Mouse (Mus musculus): ENCODE measurements around the gene Srebf2. TPM values are rescaled to one million over a fixed set of nuclear protein-coding genes. Genes with fewer than 3 reads are reported as not detected.

Gene Srebf2
- polyA plus RNA-seq, 1 experiment from 2014 or later, result 155 TPM

DNA sequence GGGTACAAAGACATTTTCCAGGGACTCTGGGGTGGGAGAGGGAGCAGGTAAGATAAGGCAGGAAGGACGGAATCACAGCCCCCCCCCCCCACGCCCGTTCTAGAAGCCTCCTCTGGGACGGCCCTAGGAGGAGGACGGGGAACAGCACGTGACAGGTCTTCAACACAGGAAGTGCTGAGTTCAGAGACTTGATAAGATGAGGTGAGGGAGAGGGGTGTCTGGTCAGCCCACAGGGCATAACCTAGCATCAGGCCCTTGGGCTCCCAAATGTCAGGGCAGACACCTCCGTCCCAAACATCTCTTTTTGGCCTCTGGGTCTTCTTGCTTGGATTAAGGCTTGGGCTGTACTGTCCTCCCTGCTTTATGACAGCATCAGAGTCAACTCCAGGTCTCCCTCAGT is 76.3 kb downstream of the Srebf2 start:
- no peak overlapping the region for H3K9ac ChIP-seq
- H3K4me2 ChIP-seq, result no peak overlapping the region
- no peak overlapping the region for H3K27ac ChIP-seq
- no peak for ATAC-seq (ENCODE audit: insufficient number of reproducible peaks, low FRiP score, low TSS enrichment, low read depth)
- WGBS, result 31% methylated on average over 7 of the region's 7 CpGs
- H3K9me3 ChIP-seq, result no peaks in the 10 kb centered on the region
- peaks cover 37% of the 10 kb centered on the region for H3K27me3 ChIP-seq
- no peak overlapping the region for H3K4me3 ChIP-seq
- peaks cover 13% of the 10 kb centered on the region for H3K4me1 ChIP-seq
- no peaks in the 10 kb centered on the region for H3K36me3 ChIP-seq

DNA sequence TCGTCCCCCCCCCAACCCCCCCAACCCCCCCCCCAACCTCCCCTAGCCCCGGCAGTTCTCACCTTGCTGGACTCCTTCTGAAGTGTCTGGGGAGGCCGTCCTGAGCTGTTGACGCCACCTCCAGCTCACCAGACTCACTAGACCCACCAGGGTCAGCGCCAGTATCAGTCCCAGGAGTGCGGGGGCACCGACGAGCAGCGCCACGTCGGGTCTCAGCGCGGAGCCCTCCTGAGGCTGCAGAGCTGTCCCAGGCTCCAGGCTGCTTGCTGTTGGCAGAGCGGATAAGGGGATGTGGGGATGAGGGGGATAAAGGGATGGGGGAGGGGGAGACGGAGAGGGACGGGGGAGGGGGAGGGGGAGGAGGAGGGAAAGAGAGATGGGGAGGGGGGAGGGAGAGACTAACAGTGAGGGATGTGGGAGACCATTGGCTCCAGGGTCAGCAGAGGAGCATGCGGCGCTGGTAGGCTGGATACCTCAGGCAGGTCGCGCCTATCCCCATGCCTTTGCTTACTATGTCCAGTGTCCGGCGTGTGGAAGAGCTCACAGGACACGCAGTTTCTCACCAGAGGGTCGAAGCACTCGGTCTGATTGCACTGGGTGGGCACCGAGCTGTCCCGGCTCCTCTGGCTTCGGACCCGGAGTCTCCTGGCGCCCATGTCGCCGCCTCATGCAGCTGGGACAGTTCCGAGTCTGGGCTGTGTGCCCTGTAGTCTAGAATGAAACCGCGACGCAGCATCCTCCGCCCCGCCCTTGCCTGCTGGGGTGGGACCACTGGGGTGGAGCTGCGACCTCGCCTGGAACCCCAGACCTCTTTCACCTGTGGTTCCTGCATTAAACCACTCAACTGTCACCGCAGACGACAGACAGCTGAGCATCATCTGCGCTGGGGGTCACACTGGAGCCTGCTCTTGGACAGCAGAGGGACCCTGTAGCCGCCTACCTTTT is 76.9 kb downstream of the Srebf2 start, which contains the start of gene Tnfrsf13c:
Gene Tnfrsf13c (minus strand): TSS at position 713 of the 945 bp plus-strand sequence.
- 1% methylated on average over 39 of the region's 44 CpGs for WGBS
- Histone ChIP-seq H3K9ac (peak within 1 kb of the TSS; percentile 18; the same call in 1 of the 2 replicates), H3K9me3 (no peaks in the 10 kb centered on the region), H3K4me3 (peak within 1 kb of the TSS; percentile 32), H3K27me3 (peaks cover 37% of the 10 kb centered on the region), H3K36me3 (no peaks in the 10 kb centered on the region), H3K27ac (no peak within 1 kb of the TSS), H3K4me2 (peak within 1 kb of the TSS; percentile 57), H3K4me1 (peaks cover 13% of the 10 kb centered on the region)
- no peak for ATAC-seq (ENCODE audit: insufficient number of reproducible peaks, low FRiP score, low TSS enrichment, low read depth)

DNA sequence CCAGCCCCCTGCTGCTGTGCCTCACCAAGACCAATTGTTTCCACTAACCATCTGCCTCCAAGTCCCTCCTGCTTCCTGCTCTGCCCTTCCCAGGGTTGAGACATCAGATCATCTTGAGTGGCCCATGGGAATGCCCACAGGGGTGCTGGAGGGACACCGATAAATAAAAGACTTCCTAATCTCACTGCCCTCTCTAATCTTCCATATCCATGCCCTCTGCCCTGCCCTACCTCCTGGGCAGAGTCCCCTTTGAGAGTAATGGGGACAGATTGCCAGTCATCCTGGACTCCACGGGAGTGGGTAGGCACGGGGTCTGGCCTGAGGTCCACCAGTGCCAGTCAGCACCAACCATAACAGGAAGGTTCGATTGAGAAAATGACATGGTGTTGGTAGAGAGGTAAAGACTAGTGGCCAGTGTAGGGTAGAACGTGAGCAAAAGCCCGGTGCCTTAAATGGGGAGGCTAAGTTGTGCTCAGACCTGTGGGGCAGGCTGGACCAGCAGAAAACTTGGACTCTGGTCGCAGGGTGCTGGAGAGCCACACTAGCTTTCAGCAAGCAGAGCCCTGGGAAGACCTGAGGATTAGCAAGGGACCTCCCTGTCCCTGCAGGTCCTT is 77.7 kb downstream of the Srebf2 start:
- Histone ChIP-seq H3K9ac (no peak overlapping the region), H3K9me3 (no peaks in the 10 kb centered on the region), H3K27ac (no peak overlapping the region), H3K4me2 (peak overlapping the region; percentile 57), H3K36me3 (no peaks in the 10 kb centered on the region), H3K4me1 (peaks cover 13% of the 10 kb centered on the region), H3K4me3 (peak overlapping the region; percentile 32), H3K27me3 (peaks cover 37% of the 10 kb centered on the region)
- 37% methylated on average over 7 of the region's 7 CpGs for WGBS
- ATAC-seq (ENCODE audit: insufficient number of reproducible peaks, low FRiP score, low TSS enrichment, low read depth), result no peak

DNA sequence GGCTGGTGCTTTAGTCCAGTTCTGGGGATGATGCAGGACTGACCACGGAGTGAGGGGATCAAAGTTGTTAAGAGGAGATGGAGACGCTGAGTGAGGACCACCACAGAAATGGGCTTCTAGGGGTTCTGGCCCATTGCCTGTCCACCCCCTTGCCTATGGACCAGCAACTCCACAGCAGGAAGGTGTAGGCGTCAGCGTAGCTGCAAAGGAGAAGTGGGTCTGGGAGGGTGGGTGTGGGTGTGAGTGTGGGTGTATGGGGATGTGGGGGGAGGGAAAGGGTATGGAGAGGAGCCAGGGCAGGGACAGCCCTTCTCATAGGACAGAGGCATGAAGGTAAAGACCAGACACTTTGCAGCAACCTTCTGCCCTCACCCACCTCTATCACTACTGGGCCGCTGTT is 78.8 kb downstream of the Srebf2 start:
- Histone ChIP-seq H3K9me3 (no peaks in the 10 kb centered on the region), H3K36me3 (no peaks in the 10 kb centered on the region), H3K27me3 (peaks cover 33% of the 10 kb centered on the region), H3K4me3 (no peak overlapping the region), H3K9ac (no peak overlapping the region), H3K4me2 (no peak overlapping the region), H3K4me1 (peaks cover 13% of the 10 kb centered on the region), H3K27ac (no peak overlapping the region)
- no peak for ATAC-seq (ENCODE audit: insufficient number of reproducible peaks, low FRiP score, low TSS enrichment, low read depth)
- WGBS, result 81% methylated on average over 5 of the region's 5 CpGs

GRCm38 (mm10) chr15:82229542-82230045 is 82.6 kb downstream of the Srebf2 start:
- Histone ChIP-seq H3K9ac (no peak overlapping the region), H3K27me3 (peaks cover 11% of the 10 kb centered on the region), H3K4me3 (no peak overlapping the region), H3K4me1 (peaks cover 7% of the 10 kb centered on the region; the same call in 1 of the 2 replicates), H3K9me3 (no peaks in the 10 kb centered on the region), H3K4me2 (no peak overlapping the region), H3K27ac (no peak overlapping the region), H3K36me3 (0 out of 2 replicates have a peak, but pooled peaks cover 5% of the 10 kb centered on the region)
- 24% methylated on average over 11 of the region's 11 CpGs for WGBS
- no peak for ATAC-seq (ENCODE audit: insufficient number of reproducible peaks, low FRiP score, low TSS enrichment, low read depth)

DNA sequence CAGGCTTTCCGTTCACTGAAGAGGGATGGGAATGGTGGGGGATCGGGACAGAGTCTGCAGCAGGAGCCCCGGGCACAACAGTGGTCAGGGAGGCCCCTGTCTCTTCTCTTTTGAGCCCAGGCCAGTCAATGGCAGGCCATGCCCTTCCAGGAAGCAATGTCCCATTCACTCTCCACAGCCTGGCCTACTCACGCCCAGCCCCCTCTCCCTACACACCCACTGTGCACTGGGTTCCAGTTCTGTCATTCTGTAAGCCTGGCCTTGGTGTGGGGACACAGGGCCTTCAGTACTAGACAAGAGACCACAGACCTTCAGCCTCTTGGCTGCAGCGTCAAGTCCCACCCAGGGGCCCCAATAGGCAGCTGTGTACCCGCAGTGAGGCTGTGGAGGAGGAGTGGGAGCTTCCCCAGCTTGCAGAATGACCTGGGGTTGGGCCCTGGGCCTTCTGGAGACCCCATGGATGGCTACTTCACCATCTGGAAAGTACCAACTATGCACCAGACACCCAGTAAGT is 83.2 kb downstream of the Srebf2 start:
- Histone ChIP-seq H3K4me3 (no peak overlapping the region), H3K4me1 (peaks cover 5% of the 10 kb centered on the region; the same call in 1 of the 2 replicates), H3K9me3 (no peaks in the 10 kb centered on the region), H3K27ac (no peak overlapping the region), H3K36me3 (0 out of 2 replicates have a peak, but pooled peaks cover 5% of the 10 kb centered on the region), H3K4me2 (no peak overlapping the region), H3K9ac (no peak overlapping the region), H3K27me3 (peaks cover 6% of the 10 kb centered on the region; the same call in 1 of the 2 replicates)
- 72% methylated on average over 6 of the region's 6 CpGs for WGBS
- ATAC-seq (ENCODE audit: insufficient number of reproducible peaks, low FRiP score, low TSS enrichment, low read depth), result no peak

- no peak overlapping the region for H3K9ac ChIP-seq
- no peak overlapping the region for H3K27ac ChIP-seq
- no peak overlapping the region for H3K4me2 ChIP-seq
- WGBS, result 85% methylated on average over 4 of the region's 4 CpGs
- ATAC-seq (ENCODE audit: insufficient number of reproducible peaks, low FRiP score, low TSS enrichment, low read depth), result no peak
- no peak overlapping the region for H3K4me3 ChIP-seq
- peaks cover 9% of the 10 kb centered on the region; the same call in 1 of the 2 replicates for H3K4me1 ChIP-seq
- no peaks in the 10 kb centered on the region for H3K9me3 ChIP-seq
- no peaks in the 10 kb centered on the region for H3K27me3 ChIP-seq
- 0 out of 2 replicates have a peak, but pooled peaks cover 5% of the 10 kb centered on the region for H3K36me3 ChIP-seq
Measured at GRCm38 (mm10) chr15:82231100-82231499, 84.1 kb downstream of the Srebf2 start.

DNA sequence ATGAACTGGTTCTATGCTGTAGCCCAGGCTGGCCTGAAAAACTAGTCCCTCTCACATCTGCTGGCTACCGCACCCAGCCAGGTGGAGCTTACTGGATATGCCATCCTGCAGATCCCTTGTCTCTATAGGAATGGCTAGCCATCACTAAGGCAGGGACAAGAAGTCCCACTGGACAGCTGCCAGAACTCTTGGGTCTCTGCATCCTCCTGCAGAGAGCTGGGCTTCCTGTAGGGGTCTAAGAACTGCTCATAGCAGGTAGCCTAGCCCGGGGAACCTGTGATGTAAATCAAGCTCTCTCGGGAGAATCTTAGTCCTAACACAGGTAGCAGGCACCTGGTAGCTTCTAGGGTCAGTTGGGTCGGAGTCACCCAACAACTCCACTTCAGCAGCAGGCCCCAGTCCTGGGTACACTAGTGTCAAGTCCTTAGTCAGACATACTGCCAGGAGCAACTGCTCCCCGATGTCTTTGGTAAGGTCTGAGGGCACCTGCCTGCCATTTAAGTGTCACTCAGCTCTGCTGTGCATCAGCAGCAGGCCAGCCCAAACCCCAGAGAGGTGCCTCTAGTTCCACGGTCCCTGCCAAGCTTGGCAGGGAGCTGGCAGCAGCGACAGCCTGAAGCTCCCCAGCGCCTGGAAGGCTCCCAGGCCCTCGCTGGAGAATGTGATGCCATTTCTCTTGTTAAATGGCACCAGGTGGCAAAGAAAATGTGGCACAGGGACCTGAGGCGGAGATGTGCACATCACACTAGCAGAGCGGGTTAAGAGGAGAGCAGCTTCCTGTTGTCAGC is 84.8 kb downstream of the Srebf2 start:
- Histone ChIP-seq H3K9me3 (no peaks in the 10 kb centered on the region), H3K27me3 (no peaks in the 10 kb centered on the region), H3K4me1 (peaks cover 9% of the 10 kb centered on the region; the same call in 1 of the 2 replicates), H3K4me2 (no peak overlapping the region), H3K9ac (no peak overlapping the region), H3K4me3 (no peak overlapping the region), H3K27ac (no peak overlapping the region), H3K36me3 (0 out of 2 replicates have a peak, but pooled peaks cover 5% of the 10 kb centered on the region)
- 56% methylated on average over 11 of the region's 11 CpGs for WGBS
- no peak for ATAC-seq (ENCODE audit: insufficient number of reproducible peaks, low FRiP score, low TSS enrichment, low read depth)

DNA sequence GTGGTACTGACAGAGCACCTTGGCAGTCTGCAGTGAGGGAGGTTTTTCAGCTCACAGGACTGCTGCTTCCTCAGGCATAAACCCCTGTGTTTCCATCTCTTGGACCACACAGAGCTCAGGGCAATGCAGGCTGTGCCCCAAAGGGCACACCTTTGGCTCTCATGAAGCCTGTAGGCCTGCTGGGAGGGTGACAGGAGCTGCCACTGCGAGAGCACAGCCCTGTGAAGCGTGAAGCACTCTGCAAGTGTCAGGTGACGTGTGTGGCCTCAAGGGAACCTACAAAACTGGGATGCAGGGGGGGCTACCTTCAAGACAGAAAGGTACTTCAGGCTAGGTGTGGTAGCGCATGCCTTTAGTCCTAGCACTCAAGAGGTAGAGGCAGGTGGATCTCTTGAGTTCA is 85.7 kb downstream of the Srebf2 start:
- 0 out of 2 replicates have a peak, but pooled peaks cover 5% of the 10 kb centered on the region for H3K36me3 ChIP-seq
- peaks cover 9% of the 10 kb centered on the region; the same call in 1 of the 2 replicates for H3K4me1 ChIP-seq
- no peak for ATAC-seq (ENCODE audit: insufficient number of reproducible peaks, low FRiP score, low TSS enrichment, low read depth)
- no peaks in the 10 kb centered on the region for H3K27me3 ChIP-seq
- no peak overlapping the region for H3K27ac ChIP-seq
- H3K9ac ChIP-seq, result no peak overlapping the region
- no peaks in the 10 kb centered on the region for H3K9me3 ChIP-seq
- H3K4me3 ChIP-seq, result no peak overlapping the region
- no peak overlapping the region for H3K4me2 ChIP-seq
- 70% methylated on average over 4 of the region's 4 CpGs for WGBS

DNA sequence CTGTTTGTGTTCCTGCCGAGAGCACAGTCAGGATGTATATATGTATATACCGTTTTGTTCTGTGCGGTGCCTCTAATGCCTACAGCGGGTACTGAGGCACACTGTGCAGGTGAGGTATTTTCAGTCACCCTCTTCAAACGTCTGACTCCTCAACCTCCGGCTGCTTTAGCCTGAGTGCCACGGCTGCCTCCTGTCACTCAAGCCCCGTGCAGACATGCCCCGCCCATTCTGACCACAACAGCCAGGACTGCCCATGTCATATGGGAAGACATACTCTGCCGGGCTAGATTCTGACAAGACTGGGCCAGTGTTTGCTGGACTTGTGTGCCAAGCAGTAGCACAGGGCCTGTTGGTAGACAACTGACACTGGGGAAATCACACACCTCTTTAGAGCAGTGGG is 88.7 kb downstream of the Srebf2 start:
- 69% methylated on average over 10 of the region's 10 CpGs for WGBS
- H3K4me1 ChIP-seq, result peaks cover 9% of the 10 kb centered on the region; the same call in 1 of the 2 replicates
- H3K27ac ChIP-seq, result no peak overlapping the region
- no peaks in the 10 kb centered on the region for H3K27me3 ChIP-seq
- H3K36me3 ChIP-seq, result 0 out of 2 replicates have a peak, but pooled peaks cover 12% of the 10 kb centered on the region
- no peak for ATAC-seq (ENCODE audit: insufficient number of reproducible peaks, low FRiP score, low TSS enrichment, low read depth)
- no peak overlapping the region for H3K4me3 ChIP-seq
- H3K9ac ChIP-seq, result no peak overlapping the region
- no peaks in the 10 kb centered on the region for H3K9me3 ChIP-seq
- H3K4me2 ChIP-seq, result no peak overlapping the region

GRCm38 (mm10) chr15:82236565-82236964 is 89.6 kb downstream of the Srebf2 start:
- Histone ChIP-seq H3K4me1 (peaks cover 7% of the 10 kb centered on the region; the same call in 1 of the 2 replicates), H3K4me3 (no peak overlapping the region), H3K4me2 (no peak overlapping the region), H3K9me3 (no peaks in the 10 kb centered on the region), H3K36me3 (0 out of 2 replicates have a peak, but pooled peaks cover 12% of the 10 kb centered on the region), H3K27ac (no peak overlapping the region), H3K27me3 (no peaks in the 10 kb centered on the region), H3K9ac (no peak overlapping the region)
- 18% methylated on average over 5 of the region's 5 CpGs for WGBS
- peak; percentile 33; the same call in 1 of the 2 replicates for ATAC-seq (ENCODE audit: insufficient number of reproducible peaks, low FRiP score, low TSS enrichment, low read depth)

All from limb, embryonic 15.5 days (tissue).